Mouse (Mus musculus): ENCODE data around the gene Helz.

DNA sequence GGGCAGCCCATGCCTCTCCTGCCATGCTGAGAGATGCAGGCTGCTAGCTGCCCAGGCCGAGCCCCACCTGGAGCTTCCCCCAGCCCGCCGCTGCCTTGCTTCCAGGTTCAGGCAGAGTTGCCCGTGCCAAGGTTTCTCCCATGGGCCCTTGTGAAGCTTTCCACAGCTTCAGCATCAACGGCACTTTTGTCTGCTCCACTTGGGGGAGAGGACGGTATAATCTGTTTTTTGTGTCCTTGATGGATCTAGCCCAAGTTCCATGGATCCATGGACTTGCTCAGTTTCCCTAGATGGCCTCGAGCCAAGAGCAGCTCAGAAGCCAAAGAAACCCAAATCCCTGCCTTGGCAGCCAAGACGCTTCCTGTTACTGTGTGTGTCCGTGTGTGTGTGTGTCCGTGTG, 34.7 kb upstream of the Helz start:
- TF ChIP-seq POLR2A (IDR thresholded peaks at IDR 0.05; ENCODE audit: borderline replicate concordance, extremely low read depth, low read depth, low read length), result no peak
- TF ChIP-seq CTCF (IDR thresholded peaks at IDR 0.05; ENCODE audit: insufficient read depth, low read length), result no peak
